Mouse (Mus musculus): ENCODE data around the gene Rab1a.
"Not testable (repeated sequence)": the region's sequence is repeated elsewhere in the genome, so short reads cannot be mapped to it uniquely, and the experiment has no call there.

The Rab1a gene

DNA sequence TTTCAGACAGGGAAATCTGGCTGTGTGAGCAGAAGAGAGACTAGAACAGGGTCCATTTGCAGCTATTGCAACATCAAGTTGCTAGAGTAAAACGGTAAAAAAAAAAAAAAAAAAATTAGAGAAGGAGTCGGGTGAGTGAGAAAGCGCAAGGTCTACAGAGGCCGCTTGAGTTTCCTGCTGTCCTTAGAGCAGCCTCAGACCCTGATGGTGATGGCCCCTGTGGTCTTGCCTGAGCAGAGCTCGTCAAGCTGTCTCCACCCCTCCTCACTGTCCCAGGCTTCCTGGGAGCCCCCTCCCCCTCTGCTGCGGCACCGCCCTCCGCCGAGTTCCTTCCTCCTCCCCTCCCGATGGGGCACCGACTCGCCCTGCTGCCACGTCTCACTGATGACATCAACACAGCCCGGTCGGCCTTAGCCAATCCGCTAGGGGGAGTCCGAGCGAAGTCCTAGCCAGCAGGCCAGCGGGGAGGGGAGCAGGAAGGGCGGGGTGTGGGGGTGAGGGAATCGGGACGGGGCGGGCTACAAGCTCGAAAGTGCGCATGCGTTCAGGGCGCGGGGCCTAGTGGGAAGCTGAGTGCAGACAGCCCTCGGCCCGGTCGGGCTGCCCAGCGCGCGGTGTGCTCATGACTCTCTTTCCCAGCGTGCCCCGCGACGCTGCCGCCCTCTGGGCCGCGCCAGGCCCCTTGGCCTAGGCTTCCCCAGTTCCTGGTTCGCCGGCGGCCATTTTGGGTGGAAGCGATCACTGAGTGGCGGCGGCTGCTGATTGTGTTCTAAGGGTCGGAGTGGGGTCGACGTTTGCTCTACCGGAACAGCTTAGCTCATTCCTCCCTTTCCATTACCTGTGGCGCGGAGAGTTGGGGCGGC is at the start of gene Rab1a:
Rab1a (plus strand) TSS at position 720 of the 863 bp plus-strand sequence.
- peak; percentile 100 for DNase-seq (ENCODE audit: low read depth, low spot score)

DNA sequence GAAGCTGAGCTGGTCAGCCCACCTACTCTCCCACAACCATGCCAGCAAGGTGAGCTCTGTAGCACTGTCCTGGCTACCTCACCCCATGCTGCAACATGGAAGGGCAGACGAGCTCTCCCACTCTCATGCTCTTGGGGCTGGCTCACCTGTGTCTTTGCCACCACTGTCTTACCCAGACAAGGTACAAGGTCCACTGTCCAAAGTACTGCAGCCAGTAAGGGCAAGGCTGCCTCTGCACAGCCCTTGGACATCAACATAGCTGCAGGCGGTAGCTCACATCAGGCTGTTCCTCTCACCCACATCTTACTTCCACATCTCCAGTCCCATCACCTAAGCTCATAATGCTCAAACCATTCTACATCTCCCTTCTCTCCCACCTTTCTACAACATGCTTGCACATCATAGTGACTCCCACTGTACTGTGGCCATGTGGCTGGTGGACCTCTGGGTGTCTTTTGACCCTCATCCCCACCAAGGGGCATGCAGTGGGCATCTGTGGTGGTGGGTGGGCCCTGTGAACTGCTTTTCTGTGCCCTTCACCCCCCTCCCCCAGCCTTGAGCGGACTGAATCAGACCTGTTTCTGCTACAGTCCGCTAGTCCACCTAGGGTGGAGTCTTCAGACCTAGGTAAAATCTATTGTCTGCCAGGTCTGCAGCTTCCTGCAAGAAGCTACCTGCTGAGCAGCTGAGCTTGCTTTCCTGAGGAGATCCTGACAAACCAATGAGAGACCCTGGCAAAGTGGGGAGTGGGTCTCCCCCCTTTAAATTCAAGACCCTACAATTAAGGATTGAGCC is 48.9 kb upstream of the Rab1a start:
- no peak for DNase-seq (ENCODE audit: low read depth, low spot score)

DNA sequence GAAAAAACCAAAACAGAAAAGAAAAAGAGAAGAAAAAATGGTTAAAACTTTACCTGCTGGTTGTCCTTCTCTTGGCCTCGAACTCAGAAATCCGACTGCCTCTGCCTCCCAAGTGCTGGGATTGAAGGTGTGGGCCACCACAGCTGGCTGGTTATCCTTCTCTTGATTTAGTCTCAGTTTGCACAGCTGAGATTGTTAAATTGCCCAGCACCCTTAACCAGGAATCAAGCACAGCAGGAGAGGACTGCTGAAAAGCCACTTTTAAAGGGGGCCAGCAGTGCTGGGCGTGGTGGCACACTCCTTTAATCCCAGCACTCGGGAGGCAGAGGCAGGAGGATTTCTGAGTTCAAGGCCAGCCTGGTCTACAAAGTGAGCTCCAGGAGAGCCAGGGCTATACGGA is 47.7 kb upstream of the Rab1a start:
- not testable (repeated sequence) for DNase-seq (ENCODE audit: low read depth, low spot score)

DNA sequence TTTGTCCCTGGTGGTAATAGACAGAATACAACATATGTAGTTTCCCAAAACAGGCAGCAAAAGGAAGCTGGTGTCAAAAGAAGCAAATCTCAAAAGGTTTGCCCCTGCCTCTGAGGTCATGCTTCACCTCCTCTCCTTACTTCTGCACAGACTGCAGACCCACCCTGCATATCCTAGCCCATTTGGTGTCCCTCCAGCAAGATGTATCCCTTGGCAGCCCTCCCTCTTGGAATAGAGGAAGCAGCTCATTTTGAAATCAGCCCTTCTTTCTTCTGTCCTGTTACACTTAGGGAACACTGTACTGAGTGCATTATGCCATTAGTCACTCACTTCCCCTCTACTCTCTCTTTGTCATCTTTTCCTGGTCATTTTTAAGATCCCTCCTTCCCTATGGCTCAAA is 42.4 kb upstream of the Rab1a start:
- DNase-seq (ENCODE audit: low read depth, low spot score): no peak

DNA sequence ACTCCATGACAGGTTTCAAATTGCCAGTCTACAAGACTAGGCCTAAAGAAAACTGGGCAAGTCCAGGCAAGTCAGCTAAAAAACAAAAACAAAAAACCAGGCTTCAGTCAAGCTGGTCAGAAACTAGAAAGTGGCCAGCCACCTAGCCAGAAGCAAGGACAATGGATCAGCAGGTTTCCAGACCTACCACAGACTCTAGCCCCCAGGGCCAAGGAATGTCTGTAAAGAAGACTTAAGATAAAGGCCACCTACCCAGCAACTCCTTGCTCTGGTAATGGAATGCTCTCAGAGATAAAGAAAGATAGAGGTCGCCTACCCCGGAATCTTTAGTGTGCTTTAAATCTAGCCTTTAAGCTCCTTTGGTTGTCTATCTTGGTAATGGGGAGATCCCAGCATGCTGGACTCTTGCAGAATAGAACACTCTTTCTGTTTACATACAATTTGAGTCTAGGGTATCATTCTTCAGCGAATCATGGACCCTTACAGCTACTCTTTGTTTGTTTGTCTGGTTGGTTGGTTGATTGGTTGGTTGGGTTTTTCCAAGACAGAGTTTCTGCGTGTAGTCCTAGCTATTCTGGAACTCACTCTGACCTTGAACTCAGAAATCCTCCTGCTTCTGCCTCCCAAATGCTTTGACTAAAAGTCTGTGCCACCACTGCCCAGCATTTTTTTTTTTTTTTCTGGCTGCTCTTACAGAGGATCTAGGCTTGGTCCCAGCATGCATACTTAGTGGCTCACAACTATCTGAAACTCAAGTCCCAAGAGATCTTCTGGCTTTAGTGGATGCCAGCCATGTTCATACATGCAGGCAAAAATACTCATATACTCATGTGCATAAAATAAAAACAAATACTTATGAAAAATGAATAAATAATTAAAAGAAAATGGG is 36.0 kb upstream of the Rab1a start:
- no peak for DNase-seq (ENCODE audit: low read depth, low spot score)

DNA sequence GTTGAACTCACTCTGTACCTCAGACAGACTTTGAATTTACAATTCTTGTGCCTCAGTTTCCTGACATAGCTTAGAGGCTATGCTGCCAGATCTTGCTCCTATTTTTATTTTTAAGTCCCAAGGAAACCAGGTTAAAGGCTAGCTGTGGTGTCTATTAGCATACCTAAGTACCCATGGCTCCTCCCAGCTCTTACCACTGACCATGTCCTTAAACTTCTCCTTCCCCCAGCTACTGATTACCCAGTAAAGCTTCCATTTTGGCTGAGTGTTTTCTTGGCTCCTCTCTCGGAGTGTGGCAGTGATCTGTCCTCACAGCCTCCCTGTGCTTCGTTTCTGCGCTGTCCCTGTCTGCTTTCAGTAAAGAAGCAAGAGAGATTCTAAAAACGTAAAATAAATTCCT is 35.2 kb upstream of the Rab1a start:
- no peak for DNase-seq (ENCODE audit: low read depth, low spot score)

DNA sequence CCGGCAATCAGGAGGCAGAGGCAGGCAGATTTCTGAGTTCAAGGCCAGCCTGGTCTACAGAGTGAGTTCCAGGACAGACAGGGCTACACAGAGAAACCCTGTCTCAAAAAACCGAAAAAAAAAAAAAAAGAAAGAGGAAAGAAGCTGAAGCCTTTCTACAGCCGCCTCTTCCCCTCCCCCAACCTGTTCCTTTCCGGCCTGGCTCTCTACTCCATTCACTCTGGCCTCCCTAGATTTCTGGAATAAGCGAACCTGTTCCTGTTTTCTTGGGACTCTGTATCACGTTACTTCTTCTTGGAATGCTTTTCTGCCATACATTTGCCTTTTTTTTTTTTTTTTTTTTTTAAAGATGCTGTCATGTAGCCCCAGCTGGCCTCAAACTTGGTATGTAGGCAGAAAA is 34.8 kb upstream of the Rab1a start:
- not testable (repeated sequence) for DNase-seq (ENCODE audit: low read depth, low spot score)

DNA sequence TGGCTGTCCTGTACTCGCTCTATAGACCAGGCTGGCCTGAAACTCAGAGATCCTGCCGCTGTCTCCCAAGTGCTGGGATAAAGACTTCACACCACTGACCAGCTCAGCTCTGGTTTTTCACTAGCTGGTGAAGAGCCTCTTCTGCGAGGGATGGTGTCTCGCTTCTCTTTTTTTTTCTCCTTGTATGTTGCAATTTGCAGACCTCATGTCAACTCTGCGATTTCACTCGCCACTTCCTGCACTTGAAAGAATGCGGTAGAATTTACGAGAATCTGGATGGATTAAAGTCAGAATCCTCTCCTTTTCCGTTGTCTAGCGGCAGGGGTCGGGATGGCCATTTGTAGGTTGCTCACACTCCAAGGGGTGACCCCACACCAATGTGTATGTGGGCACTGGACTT is 32.3 kb upstream of the Rab1a start:
- DNase-seq (ENCODE audit: low read depth, low spot score): no peak

DNA sequence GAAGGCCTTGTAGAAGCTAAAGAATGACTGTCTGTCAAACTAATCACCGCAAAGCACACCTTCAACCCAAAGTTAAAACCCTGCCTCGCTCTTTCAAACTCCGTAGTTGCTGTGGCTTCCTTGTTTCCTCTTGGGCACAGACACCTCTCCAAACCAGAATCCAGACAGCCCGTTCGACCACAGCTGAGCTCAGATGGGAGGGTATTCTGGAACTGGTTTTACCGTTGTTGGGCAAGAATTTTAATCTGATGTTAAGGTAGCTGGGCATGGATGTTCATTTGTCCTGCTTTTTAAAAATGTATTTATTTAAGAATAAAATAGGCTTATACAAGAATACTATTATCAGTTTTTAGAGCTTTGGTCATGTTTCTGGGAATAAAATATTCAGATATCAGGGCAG is 14.0 kb upstream of the Rab1a start:
- no peak for DNase-seq (ENCODE audit: low read depth, low spot score)

DNA sequence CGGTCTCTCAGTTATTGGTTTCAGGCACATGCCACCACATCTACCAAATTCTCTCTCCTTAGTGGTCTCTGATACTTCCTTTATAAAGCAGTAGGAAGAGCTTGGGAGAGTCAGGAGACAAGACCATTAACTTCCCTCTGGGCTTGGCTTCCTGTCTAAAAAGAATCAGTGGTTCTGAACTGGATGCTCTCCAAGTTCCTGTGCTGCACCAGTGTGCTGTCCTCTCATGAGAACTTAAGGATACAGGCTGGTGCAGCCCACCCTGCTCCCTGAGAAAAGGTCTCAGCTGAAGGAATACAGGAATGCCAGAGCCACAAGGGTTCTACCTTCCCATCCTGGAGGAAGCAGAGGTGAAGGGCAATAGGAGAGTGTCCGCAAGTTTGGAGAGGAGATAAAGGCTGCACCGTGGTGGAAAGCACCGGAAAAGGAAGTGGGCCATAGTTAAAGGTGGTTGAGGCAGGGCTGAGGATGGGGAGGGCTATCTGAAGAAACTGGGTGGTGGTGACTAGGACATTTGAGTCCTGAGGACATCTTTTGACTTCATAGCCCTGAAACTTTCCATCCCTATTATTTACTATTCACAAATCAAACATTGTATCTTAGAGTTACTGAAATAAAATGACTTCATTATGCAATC is 8.0 kb upstream of the Rab1a start:
- DNase-seq (ENCODE audit: low read depth, low spot score): no peak

DNA sequence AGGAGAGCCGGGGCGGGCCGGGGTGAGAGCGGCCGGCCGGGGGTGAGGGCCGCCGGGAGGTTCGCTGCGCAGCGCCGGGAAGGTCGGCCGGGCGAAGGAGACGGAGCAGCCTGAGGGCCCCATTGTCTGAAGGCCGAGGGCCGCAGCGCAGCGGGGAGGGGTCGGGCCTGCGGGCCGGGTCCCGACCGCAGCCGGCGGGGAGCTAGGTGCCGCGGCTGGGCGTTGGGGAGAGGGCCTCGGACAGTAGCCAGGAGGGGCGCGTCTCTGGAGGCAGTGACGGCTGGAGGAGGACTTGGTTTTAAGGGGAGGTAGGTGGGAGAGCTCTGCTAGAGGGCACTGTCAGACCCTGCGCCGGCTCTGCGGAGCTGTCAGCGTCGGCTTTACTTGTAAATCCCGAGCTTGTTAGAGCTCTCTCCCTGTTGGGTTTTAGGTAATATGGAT is 449 bp downstream of the Rab1a start:
- peak; percentile 44 for DNase-seq (ENCODE audit: low read depth, low spot score)

DNA sequence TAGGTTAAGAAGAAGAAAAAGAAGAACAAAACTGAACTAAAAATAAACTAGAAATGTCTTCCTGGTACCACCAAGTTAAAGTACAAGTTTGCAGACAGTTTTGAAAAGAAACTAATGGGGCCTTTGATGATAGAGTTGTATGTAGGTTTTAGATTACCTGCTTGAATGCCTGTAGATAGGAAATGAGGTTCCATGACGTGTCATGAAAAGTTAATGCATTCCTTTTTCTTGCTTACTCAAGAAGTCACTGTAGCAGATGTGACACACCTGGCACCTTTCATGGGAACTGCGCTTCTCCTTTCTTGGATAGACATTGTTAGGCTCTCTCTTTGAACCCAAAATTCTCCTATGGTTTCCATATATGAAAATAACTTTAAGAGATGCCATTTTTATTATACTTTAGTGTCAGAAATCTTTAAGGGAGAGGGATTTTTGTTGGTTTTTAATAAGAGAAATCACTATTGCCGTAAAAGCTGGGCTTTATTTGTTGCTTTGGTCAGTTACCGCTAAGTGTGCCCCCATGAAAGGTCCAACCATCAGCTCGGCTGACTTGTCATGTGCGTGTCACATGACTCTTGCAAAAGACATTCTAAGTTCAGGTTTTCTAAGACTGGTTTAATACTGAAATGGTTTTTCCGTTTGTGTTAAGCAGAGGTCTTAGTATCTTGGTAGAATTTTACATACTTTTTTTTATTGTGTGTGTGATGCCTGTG is 1.2 kb downstream of the Rab1a start:
- no peak for DNase-seq (ENCODE audit: low read depth, low spot score)

DNA sequence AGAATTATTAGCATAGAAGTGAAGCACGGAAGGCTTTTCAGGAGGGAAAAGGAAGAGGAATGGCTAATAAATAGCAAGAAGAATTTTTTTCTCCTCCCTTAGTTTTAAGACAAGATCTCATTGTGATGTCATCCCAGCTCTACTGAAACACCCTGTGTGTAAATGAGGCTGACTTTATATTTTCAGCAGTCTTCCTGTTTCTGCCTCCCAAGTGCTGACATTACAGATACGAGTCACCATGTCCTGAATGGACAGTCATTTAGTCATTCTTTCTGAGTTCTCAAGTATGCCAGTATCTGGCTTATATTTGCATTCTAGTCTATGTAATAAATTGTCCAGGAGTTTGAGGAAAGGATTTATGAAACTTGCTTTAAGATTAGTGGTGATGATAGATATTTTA is 3.1 kb downstream of the Rab1a start:
- DNase-seq (ENCODE audit: low read depth, low spot score): no peak

DNA sequence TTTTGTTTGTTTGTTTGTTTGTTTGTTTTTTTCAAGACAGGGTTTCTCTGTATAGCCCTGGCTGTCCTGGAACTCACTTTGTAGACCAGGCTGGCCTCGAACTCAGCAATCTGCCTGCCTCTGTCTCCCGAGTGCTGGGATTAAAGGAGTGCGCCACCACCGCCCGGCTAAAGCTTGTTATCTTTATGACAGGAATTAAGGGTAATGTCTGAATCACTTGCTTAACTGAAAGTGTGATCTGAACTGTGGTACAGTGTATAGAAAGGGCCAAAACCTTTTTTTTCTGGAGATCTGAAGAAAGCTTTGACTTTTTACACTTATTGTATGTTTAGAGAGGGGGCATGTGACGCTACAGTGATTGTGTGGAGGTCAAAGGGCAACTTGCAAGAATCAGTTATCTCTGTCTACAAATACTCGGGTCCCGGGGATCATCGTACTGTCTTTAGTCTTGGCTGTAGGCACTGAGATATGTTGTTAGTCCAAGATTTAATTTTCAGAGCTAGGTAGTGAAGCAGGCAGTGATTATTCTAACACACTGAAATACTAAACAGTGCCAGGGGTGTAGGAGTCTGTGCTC is 3.7 kb downstream of the Rab1a start:
- DNase-seq (ENCODE audit: low read depth, low spot score): no peak

DNA sequence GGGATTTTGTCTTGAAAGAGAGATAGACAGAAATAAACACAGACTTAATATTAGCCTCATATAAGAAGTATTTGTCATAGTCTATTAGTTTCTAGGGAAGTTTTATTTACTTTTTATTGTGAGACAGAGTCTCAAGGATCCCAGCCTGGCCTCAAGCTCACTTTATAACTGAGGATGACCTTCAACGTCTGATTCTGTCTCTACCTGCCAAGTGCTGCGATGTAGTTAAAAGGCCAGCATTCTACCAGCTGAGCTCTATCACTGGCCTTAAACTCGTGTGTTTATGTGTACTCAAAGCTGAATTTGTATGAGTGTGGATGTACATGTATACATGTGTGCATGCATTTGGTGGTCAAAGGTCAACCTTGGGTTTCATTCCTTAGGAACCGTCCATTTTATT is 4.3 kb downstream of the Rab1a start:
- no peak for DNase-seq (ENCODE audit: low read depth, low spot score)

DNA sequence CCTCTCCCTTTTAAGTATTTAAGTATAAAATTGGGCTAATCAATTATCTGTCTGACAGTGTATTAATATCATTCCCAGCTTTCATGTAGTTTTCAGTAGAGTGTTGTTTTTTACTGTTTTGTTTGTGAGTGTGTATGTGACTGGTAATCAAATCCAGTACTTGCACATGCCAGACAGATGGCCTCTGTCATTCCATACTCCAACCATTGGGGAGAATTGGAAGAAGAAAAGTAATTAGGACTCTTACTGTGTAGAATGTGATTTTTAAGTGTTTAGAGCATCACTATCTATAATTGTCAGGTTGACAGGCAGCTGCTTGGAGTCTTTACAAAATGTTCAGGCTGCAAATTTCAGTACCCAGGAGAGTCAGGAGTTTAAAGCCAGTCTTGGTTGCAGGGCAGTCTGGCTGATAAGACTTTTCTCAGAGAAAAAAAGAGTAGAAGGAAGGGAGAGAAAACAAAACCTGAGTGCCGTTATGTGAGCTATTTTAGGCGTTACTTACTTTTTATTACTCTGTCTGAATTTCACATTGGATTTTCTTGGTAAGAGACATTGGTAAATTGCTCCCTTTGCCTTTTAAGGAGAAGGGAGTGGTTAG is 5.5 kb downstream of the Rab1a start:
- no peak for DNase-seq (ENCODE audit: low read depth, low spot score)

DNA sequence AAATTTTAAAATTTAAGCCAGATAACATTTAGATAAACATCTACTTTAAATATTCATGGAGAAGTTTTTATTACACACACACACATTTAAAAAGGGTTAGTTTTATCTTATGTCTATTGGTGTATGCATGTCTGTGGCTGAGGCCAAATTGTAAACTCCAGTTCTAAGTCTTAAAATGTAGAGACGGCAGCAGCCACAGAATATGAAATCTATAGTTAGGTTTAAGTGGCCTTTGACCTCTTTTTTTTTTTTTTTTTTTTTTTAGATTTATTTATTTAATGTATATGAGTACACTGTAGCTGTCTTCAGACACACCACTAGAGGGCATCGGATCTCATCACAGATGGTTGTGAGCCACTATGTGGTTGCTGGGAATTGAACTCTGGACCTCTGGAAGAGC is 6.4 kb downstream of the Rab1a start:
- no peak for DNase-seq (ENCODE audit: low read depth, low spot score)

DNA sequence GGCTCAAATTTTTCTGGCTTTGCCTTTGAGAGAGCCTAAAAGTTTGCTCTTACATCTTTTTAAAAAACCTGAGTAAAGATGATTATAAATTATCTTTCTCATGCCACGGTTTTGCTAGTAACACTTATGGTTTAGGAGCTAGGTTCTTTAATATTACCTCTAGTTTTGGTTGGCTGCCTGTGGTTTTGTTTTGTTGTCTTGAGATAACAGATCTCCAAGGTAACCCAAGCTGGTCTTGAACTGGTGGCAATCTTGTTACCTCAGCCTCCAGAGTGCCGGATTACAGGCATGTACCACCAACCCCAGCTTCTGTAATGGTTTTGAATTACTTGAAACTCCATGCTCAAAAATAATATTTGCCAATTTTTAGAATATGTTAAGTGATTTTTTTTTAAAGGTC is 10.6 kb downstream of the Rab1a start:
- no peak for DNase-seq (ENCODE audit: low read depth, low spot score)

DNA sequence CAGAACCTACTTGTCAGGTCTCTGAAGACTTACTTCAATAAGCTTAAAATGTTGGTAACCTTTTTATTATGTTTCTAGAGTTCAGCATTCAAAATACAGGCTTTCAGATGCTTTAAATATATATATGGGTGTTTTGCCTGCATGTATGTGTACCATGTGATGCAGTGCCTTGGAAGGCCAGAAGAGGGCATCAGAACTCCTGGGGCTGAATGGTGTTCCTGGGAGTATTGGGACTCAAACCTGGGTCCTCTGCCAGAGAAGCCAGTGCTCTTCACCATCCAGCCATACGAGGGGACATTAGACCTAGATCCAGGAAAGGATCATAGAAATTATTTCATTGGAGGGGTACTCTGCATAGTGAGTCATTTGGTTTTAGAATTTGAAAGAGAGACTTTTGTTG is 13.5 kb downstream of the Rab1a start:
- no peak for DNase-seq (ENCODE audit: low read depth, low spot score)

DNA sequence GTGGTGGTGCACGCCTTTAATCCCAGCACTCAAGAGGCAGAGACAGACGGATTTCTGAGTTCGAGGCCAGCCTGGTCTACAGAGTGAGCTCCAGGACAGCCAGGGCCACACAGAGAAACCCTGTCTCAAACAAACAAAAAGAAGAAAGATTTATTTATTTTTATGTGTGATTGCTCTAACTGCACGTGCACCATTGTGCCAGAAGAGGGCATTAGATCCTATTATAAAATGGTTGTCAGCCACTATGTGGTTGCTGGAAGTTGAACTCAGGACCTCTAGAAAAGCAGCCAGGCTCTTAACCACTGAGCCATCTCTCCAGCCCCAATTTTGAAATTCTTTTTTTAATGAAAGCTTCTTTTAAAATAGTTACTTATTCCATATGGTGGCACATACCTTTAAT is 15.2 kb downstream of the Rab1a start:
- no peak for DNase-seq (ENCODE audit: low read depth, low spot score)
